Mouse (Mus musculus) spleen, adult 2 months (tissue): ENCODE data around the gene Rsad2.

Experiments used
- CTCF ChIP-seq: fragments of 200-500 bp; IDR thresholded peaks from 2 replicates; pipeline ENCODE4 v1.5.1; 2011; ENCODE audit warnings: mild to moderate bottlenecking, inconsistent platforms; ENCODE audit not compliant: insufficient read depth, insufficient read length, insufficient replicate concordance; ENCODE audit errors: extremely low read depth
- POLR2A ChIP-seq: fragments of 200-500 bp; IDR thresholded peaks from 2 replicates; pipeline ENCODE4 v1.6.1; 2011; ENCODE audit warnings: low read depth, low read length, inconsistent platforms

GRCm38 (mm10) chr12:26415104-26415771 lies 41.0 kb downstream of the Rsad2 start, which contains the start of gene Rnf144a:
- TF ChIP-seq CTCF, result peak; percentile 90
- TF ChIP-seq POLR2A, result no peak
